Mouse (Mus musculus) kidney, postnatal 25 days (tissue): Measurements from ENCODE around the gene Ece1.
A peak's percentile ranks its signal among the peaks of the same experiment; 100 is the strongest.

Experiments
- DNase-seq, 2 experiments: peaks; one replicate each; pipeline ENCODE4 v3.0.0; 2021; ENCODE audit warnings: mixed read lengths in 2 of 2

Ece1 gene

DNA sequence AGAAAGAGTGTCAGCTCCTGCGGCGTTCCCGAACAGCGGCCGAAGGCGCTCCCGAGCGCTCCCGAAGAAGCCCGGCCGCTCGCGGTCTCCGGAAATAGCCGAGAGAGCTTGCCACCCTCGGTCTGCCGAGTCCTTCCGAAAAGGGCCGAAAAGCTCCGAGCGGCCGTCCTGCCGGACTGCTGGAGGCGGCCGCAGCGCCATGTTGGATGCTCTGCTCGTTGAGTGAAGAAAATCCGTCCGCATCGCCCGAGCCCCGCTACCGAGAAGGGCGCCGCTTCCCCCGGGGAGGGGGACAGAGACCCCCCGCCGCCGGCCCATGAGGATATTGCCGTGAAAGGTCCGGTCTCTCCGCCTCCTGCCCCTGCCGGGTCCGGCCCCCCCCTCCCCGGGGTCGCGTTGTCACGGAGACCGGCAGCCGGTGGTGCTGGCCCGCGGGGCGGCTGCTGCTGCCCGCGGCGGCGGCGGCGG is 131.3 kb downstream of the Ece1 start:
- peak; percentile 99 to 100 for DNase-seq

DNA sequence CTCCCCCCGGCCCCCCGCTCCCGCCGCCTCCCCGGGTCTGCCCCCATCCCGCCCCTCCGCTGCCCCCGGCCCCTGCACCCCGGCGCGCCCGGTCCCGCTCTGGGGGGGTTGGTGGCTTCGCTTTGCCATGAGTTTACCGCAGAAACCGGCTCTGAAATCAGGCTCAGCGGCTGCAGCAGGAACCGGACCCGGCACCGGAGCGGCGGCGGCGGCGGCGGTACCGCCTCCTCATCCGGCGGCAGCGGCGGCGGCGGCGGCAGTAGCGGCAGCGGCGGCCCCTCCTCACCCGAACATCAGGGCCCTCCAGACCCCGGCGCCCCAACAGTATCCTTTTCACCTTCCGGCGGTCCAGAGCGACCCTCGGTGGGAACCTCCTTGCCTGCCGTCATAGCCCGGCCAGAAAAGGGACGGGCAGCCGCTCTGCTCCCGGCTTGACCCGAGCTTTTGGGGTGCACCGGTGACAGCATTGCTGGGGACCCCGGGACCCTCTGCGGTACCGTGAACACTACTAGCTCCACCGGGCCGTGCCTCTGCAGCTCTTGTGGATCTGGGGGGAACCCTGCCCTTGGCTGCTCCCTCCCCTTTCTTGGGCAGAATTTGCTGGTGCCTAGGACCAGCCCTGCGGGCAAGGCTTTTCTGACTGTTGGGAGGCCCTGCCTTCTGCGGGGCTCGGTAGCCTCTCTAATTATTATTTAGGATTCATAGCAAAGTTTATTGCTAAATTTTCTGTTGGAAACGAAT is 132.0 kb downstream of the Ece1 start:
- DNase-seq, result peak; percentile 49 to 64

DNA sequence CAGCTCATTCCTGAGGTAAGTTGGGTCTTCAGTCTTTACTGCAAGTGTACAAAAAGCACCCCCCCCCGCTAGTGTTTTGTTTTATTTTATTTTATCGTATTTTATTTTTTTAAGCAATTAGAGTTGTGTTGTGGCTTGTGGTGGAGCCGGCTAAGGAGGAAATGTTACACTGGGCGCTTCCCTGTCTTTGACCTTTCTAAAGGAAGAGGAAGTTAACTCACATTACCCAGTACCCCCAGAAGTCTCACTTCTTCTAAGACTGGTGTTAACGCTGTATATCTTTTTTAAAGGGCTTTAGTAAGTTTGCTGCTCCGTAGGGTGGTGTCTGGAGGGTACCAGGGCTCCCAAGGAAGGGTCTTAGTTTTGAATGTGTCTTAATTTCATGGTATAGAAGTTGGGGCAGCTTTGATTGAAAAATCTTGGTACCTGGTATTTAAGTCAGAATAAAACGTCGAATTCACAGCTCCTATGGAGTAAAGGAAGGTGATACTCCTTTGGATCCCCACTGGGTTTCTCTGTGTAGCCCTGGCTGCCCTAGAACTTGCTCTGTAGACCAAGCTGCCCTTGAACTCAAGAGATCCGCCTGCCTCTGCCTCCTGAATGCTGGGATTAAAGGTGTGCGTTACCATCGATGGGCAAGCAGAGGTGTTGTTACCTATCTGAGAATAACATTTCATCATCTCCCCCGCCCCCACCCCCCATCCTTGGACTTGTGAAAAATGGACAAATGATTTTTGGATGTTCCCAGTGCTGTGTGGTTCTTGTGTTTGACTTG is 132.7 kb downstream of the Ece1 start:
- no peak for DNase-seq

DNA sequence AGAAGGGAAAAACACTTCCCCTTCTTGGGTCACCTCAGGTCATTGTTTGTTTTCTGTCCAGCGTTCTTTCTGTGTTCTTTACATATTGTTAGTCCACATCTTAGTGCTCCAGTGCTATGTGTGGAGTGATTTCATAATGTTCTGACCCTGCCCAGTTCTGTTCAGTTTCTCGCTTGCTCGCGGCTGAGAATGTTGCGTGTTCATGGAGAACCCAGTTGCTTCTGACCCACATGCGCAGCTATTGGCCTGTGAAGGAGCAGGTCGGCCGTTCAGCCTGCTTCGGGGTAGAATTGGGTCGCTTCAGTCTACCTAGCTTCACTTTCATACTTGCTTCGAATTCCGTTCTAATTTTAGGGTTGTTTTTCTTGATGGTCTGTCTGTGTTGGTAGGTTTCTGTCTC is 133.4 kb downstream of the Ece1 start:
- peak; percentile 54 to 76 for DNase-seq

DNA sequence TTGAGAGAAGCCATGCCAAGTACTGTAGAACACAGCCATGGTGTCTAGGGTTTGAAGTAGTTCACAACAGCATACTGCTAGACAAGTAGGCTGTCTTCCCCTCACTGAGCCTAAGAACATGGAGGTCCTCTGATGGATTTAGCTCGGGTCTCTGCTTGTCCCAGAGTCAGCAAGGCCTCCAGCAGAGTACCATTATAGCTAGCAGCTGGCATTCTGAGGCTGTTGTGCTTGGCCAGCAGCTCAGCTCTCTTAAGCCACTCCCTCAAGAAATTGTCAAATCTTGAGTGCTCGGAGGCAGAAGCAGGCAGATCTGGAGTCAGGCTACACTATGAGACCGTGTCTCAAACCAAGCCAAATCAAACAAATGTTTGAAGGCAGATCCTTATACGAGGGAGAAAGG is 136.2 kb downstream of the Ece1 start:
- DNase-seq, result no peak

DNA sequence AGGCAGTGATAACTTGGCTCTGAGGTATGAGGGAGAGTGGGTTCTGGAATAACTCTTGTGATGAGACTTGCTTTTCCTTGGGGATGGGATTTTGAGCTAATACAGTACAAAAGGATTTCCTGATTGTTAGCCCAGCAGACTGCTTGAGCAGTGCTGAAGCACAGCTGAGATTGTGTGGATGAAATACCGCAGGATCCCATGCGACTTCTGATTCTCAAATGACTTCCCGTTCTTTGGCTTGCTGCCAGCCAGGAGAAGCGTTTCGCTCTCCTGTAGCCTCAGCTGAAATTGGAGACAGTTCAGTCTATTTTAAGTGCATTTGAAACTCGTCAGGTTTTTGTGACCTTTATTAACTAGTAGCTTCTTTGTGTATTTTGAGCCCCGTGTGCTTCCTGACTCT is 138.6 kb downstream of the Ece1 start:
- peak; percentile 71 to 77 for DNase-seq

DNA sequence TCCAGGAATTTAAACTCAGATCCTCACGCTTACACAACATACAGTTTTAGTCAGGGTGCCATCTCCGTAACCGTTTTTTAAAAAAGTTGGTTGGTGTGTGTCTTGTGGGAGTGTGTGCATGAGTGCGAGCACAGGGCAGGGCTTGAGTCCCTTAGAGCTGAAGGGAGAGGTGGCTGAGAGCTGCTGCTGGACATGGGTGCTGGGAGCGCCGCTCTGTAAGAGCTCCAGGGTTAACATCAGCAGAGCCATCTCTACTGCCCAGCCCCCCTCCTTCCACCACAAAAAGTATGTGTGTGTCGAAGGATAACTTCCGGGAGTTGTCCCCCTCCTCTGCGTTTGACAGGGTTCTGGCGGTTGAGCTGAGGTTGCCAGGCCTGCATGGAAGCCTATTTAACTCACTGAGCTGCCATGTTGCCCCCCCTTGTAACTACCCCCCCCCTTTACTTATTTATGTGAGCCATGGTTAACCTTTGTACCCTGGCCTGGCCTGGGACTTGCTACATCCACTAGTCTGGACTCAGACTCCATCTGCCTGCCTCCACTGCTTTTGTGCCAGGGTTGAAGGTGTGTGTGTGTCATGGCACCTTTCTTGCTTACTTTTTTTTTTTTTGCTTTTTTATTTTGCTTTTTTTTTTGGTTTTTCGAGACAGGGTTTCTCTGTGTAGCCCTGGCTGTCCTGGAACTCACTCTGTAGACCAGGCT is 142.0 kb downstream of the Ece1 start:
- DNase-seq, result peak; percentile 65 to 88

DNA sequence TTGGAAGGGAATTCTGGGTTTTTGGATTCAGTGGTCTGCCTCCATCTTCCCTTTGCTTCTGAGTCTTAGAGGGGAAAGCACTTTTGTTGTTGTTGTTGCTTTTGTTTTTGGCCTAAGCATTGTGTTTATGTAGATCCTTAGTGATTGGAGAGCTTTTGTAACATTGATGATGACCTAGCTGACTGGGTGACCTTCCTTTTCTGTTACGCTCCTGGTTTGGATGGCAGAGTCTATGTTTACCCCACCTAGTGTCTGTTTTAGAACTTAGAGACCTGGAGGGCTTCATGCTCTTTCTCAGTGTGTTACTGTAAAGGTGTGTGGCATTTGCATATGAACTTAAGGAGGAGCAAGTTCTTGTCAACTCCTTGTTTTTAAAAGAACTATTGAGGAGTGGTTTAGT is 143.7 kb downstream of the Ece1 start:
- no peak for DNase-seq

DNA sequence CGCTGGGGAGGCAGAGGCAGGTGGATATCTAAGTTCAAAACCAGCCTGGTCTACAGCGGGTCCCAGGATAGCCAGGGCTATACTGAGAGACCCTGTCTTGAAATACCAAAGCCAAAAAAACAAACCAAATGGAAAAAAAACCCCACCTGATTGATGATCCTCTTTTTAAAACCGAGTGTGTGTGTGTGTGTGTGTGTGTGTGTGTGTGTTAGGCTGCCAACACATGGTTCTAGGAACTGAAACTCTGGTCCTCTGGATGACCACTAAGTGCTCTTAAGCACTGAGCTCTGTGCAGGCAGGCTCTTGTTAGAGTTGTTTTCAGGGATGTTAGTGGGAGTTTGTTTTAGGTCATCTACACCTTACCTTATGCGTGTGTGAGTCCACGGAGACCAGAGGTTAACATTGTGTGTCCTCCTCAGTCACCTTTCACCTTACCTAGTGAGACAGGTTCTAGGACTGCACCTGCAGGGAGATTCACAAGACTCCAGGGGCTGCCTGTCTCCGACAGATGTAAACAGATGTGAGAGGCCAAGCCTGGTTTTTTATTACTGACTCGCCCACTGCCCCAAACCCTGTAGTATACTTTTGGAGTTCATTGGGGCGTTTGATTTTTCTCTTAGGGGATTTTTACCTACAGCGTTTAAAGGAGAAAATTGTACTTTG is 145.0 kb downstream of the Ece1 start:
- DNase-seq, result no peak

DNA sequence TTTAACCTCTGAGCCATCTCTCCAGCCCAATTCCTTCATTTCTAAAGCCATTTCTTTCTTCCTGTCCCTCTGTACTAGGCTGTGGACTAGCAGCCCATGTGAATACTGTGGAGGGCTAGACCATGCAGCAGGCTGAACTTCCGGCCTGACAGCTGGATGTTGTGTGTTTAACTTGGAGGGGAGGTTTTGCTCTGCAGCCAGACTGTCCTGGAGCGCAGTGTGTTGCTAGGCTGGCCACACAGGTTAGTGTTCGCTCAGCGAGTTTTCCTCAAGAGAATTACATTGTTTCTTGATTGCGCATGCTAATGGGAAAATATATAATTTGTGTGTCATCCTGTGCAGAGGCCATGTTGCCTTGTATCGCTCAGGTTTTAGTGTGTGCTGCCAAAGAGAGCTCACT is 146.6 kb downstream of the Ece1 start:
- DNase-seq, result no peak

DNA sequence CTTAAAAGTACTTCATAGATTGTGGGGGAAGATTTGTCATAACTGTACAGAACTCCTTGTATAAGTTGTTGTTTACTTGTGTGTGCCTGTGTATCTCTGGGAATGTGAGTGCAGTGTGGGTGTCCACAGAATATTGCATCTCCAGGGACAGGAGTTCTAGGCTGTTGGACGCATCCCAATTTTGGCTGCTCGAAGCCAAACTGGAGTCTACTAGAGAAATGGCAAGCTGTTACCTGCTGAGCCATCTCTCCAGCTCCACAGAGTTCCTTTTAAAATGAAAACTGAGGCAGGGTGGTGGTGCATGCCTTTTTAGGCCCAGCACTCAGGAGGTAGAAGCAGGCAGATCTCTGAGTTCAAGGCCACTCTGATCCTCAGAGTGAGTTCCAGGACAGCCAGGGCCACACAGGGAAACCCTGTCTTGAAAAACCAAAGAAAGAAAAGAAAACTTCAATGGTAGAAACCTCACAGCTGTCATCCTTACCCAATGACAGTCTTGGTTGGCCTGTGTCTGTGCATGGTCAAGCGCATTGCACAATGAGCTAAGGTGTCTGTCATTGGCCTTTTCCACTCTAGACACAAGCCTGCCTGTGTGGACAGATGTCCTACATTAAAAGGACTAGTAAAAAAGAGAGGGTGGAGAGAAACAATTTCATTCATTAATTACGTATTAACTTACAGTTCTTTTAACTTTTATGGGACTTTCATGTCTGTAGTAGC is 147.9 kb downstream of the Ece1 start:
- no peak for DNase-seq

DNA sequence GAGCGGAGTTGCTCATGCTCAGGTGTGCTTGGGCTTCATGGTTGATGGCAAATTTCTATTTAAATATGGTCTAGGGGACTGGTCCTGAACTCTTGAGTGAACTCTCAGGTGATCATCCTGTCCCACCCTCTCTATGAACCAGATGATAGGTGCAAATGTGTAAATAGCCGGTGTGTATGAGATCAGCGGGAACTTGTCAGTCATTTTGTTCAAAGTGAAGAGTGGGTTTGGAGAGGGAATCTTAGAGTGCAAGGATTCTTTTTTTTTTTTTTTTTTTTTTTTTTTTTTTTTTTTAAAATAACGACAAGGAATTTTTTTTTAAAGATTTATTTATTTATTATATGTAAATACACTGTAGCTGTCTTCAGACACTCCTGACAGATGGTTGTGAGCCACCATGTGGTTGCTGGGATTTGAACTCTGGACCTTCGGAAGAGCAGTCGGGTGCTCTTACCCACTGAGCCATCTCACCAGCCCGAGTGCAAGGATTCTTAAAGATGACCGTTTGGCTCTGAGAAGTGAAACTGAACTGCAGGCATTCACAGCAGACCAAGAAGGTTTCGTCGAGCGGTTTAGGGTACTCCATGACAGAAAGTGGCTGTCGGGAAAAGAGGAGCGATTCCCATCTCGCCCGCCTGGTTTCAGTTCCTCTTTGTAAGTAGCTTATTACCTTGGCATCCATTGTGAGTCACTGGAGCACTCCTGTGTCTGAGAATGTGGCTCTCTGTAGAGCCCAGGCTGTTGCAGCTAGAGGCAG is 151.9 kb downstream of the Ece1 start:
- no peak for DNase-seq
